Mouse (Mus musculus) embryonic facial prominence, embryonic 12.5 days (tissue): ENCODE results near the gene Faim. TPM values are rescaled to one million over a fixed set of nuclear protein-coding genes. Genes with fewer than 3 reads are reported as not detected.

Experiments
- ATAC-seq: fragments of 200-750 bp; cut with Nextera tagmentation; 2 replicates; pipeline ENCODE4 v1.8.0; 2017; ENCODE audit not compliant: insufficient number of reproducible peaks, insufficient read depth, low FRiP score, low TSS enrichment
- H3K27ac ChIP-seq: fragments of 300-500 bp; sonication (generic); 2 replicates; pipeline ENCODE4 v1.5.1; 2016; ENCODE audit warnings: mild to moderate bottlenecking
- H3K27me3 ChIP-seq: fragments of 300-500 bp; sonication (generic); 2 replicates; pipeline ENCODE4 v1.6.1; 2016; ENCODE audit warnings: mild to moderate bottlenecking, moderate library complexity
- H3K36me3 ChIP-seq: fragments of 300-500 bp; sonication (generic); 2 replicates; pipeline ENCODE4 v1.6.1; 2016; ENCODE audit warnings: mild to moderate bottlenecking
- H3K4me1 ChIP-seq: fragments of 300-500 bp; sonication (generic); 2 replicates; pipeline ENCODE4 v1.6.1; 2016
- H3K4me2 ChIP-seq: fragments of 300-500 bp; sonication (generic); replicated peaks from 2 replicates; pipeline ENCODE4 v1.6.1; 2016; ENCODE audit warnings: mild to moderate bottlenecking, moderate library complexity
- H3K4me3 ChIP-seq: fragments of 300-500 bp; sonication (generic); 2 replicates; pipeline ENCODE4 v1.5.1; 2016; ENCODE audit warnings: mild to moderate bottlenecking
- H3K9ac ChIP-seq: fragments of 300-500 bp; sonication (generic); 2 replicates; pipeline ENCODE4 v1.6.1; 2016; ENCODE audit warnings: mild to moderate bottlenecking, moderate library complexity
- H3K9me3 ChIP-seq: fragments of 300-500 bp; sonication (generic); 2 replicates; pipeline ENCODE4 v1.6.1; 2016; ENCODE audit warnings: mild to moderate bottlenecking, moderate library complexity
- WGBS: fragments of 180-500 bp; shearing (Covaris S2); methylation state at CpG from one replicate; pipeline ENCODE4 v1.1.7; 2016; 5-methylcytosine and 5-hydroxymethylcytosine counted together
- polyA plus RNA-seq: library from polyadenylated mRNA; unstranded; fragments of >200 nt; fragmentation: Nextera tagmentation; extraction: Ambion mirVana; gene quantifications from 2 replicates; pipeline ENCODE4 v1.2.1, GENCODE M21; 2016

Gene Faim
- polyA plus RNA-seq, 1 experiment from 2014 or later = 56.3 TPM

- peaks cover 13% of the 10 kb centered on the region for H3K4me1 ChIP-seq
- no peak overlapping the region for H3K4me2 ChIP-seq
- WGBS = 45% methylated on average over 5 of the region's 5 CpGs
- H3K9me3 ChIP-seq = no peaks in the 10 kb centered on the region
- H3K27ac ChIP-seq = no peak overlapping the region
- no peak overlapping the region for H3K9ac ChIP-seq
- no peak overlapping the region for H3K4me3 ChIP-seq
- H3K36me3 ChIP-seq = no peaks in the 10 kb centered on the region
- peaks cover 51% of the 10 kb centered on the region for H3K27me3 ChIP-seq
- ATAC-seq = no peak
Observed at GRCm38 (mm10) chr9:98976520-98976919, 9.7 kb upstream of the Faim start.

GRCm38 (mm10) chr9:98979431-98980416 lies 6.4 kb upstream of the Faim start:
- ATAC-seq = no peak; the same call in none of the 2 replicates
- WGBS = 6% methylated on average over 29 of the region's 29 CpGs
- H3K4me3 ChIP-seq = peak overlapping the region; percentile 31

GRCm38 (mm10) chr9:98986476-98987096 lies 413 bp downstream of the Faim start:
- Histone ChIP-seq H3K9me3 (no peaks in the 10 kb centered on the region), H3K36me3 (no peaks in the 10 kb centered on the region), H3K4me3 (peak overlapping the region; percentile 70), H3K4me1 (peaks cover 5% of the 10 kb centered on the region; the same call in 1 of the 2 replicates), H3K27ac (no peak overlapping the region), H3K9ac (peak overlapping the region; percentile 73), H3K27me3 (peaks cover 10% of the 10 kb centered on the region; the same call in 1 of the 2 replicates), H3K4me2 (peak overlapping the region; percentile 87)
- ATAC-seq = peak; percentile 58
- under 1% methylated on average over 50 of the region's 50 CpGs for WGBS

More at GRCm38 (mm10) chr9:98979431-98980416, 6.4 kb upstream of the Faim start:
- no peaks in the 10 kb centered on the region for H3K36me3 ChIP-seq
- peaks cover 34% of the 10 kb centered on the region for H3K27me3 ChIP-seq
- H3K4me2 ChIP-seq = peak overlapping the region; percentile 50
- H3K27ac ChIP-seq = no peak overlapping the region
- H3K4me1 ChIP-seq = 0 out of 2 replicates have a peak, but pooled peaks cover 2% of the 10 kb centered on the region
- peak overlapping the region; percentile 36; the same call in 1 of the 2 replicates for H3K9ac ChIP-seq
- no peaks in the 10 kb centered on the region for H3K9me3 ChIP-seq

- Histone ChIP-seq H3K27me3 (peaks cover 10% of the 10 kb centered on the region; the same call in 1 of the 2 replicates), H3K4me1 (peaks cover 5% of the 10 kb centered on the region; the same call in 1 of the 2 replicates), H3K4me3 (peak overlapping the region; percentile 70), H3K9ac (no peak overlapping the region), H3K27ac (no peak overlapping the region), H3K9me3 (no peaks in the 10 kb centered on the region), H3K4me2 (peak overlapping the region; percentile 87), H3K36me3 (no peaks in the 10 kb centered on the region)
- 45% methylated on average over 9 of the region's 9 CpGs for WGBS
- ATAC-seq = no peak
Observed at GRCm38 (mm10) chr9:98987131-98987530, 958 bp downstream of the Faim start.

GRCm38 (mm10) chr9:98994103-98994502 lies 7.9 kb downstream of the Faim start:
- Histone ChIP-seq H3K4me3 (no peak overlapping the region), H3K4me2 (no peak overlapping the region), H3K36me3 (peaks cover 11% of the 10 kb centered on the region), H3K9ac (no peak overlapping the region), H3K9me3 (no peaks in the 10 kb centered on the region), H3K4me1 (no peaks in the 10 kb centered on the region), H3K27me3 (no peaks in the 10 kb centered on the region), H3K27ac (no peak overlapping the region)
- ATAC-seq = no peak
- 89% methylated on average over 4 of the region's 4 CpGs for WGBS

GRCm38 (mm10) chr9:98999881-99000339 lies 13.7 kb downstream of the Faim start:
- no peak overlapping the region for H3K4me2 ChIP-seq
- no peaks in the 10 kb centered on the region for H3K9me3 ChIP-seq
- no peak overlapping the region for H3K9ac ChIP-seq
- no peak for ATAC-seq
- no peak overlapping the region for H3K4me3 ChIP-seq
- no peaks in the 10 kb centered on the region for H3K4me1 ChIP-seq
- peaks cover 32% of the 10 kb centered on the region for H3K36me3 ChIP-seq
- WGBS = 78% methylated on average over 9 of the region's 9 CpGs
- no peaks in the 10 kb centered on the region for H3K27me3 ChIP-seq
- H3K27ac ChIP-seq = no peak overlapping the region

- H3K9me3 ChIP-seq = no peaks in the 10 kb centered on the region
- ATAC-seq = no peak
- WGBS = 91% methylated on average over 6 of the region's 6 CpGs
- no peak overlapping the region for H3K4me3 ChIP-seq
- peaks cover 28% of the 10 kb centered on the region; the same call in 1 of the 2 replicates for H3K36me3 ChIP-seq
- H3K4me2 ChIP-seq = no peak overlapping the region
- no peaks in the 10 kb centered on the region for H3K4me1 ChIP-seq
- no peak overlapping the region for H3K27ac ChIP-seq
- no peak overlapping the region for H3K9ac ChIP-seq
- no peaks in the 10 kb centered on the region for H3K27me3 ChIP-seq
Observed at GRCm38 (mm10) chr9:99001326-99001725, 15.2 kb downstream of the Faim start.

GRCm38 (mm10) chr9:99009069-99009897 lies 23.1 kb downstream of the Faim start:
- Histone ChIP-seq H3K4me3 (no peak overlapping the region), H3K4me2 (no peak overlapping the region), H3K36me3 (0 out of 2 replicates have a peak, but pooled peaks cover 4% of the 10 kb centered on the region), H3K27ac (no peak overlapping the region), H3K4me1 (no peaks in the 10 kb centered on the region), H3K9me3 (no peaks in the 10 kb centered on the region), H3K27me3 (no peaks in the 10 kb centered on the region), H3K9ac (no peak overlapping the region)
- no peak for ATAC-seq
- WGBS = 75% methylated on average over 12 of the region's 12 CpGs

- no peaks in the 10 kb centered on the region for H3K9me3 ChIP-seq
- no peak overlapping the region for H3K4me2 ChIP-seq
- H3K36me3 ChIP-seq = 0 out of 2 replicates have a peak, but pooled peaks cover 4% of the 10 kb centered on the region
- ATAC-seq = no peak
- no peaks in the 10 kb centered on the region for H3K27me3 ChIP-seq
- no peak overlapping the region for H3K27ac ChIP-seq
- no peak overlapping the region for H3K9ac ChIP-seq
- H3K4me1 ChIP-seq = no peaks in the 10 kb centered on the region
- 90% methylated on average over 3 of the region's 3 CpGs for WGBS
- no peak overlapping the region for H3K4me3 ChIP-seq
Observed at GRCm38 (mm10) chr9:99009898-99010199, 23.7 kb downstream of the Faim start.

- Histone ChIP-seq H3K9ac (no peak overlapping the region), H3K4me1 (no peaks in the 10 kb centered on the region), H3K4me3 (no peak overlapping the region), H3K9me3 (no peaks in the 10 kb centered on the region), H3K36me3 (no peaks in the 10 kb centered on the region), H3K4me2 (no peak overlapping the region), H3K27ac (no peak overlapping the region), H3K27me3 (no peaks in the 10 kb centered on the region)
- WGBS = 63% methylated on average over 3 of the region's 3 CpGs
- ATAC-seq = no peak
Observed at GRCm38 (mm10) chr9:99016301-99016700, 30.1 kb downstream of the Faim start.

- H3K4me3 ChIP-seq = no peak overlapping the region
- H3K27ac ChIP-seq = no peak overlapping the region
- H3K4me1 ChIP-seq = no peaks in the 10 kb centered on the region
- H3K27me3 ChIP-seq = no peaks in the 10 kb centered on the region
- no peak for ATAC-seq
- H3K9me3 ChIP-seq = no peaks in the 10 kb centered on the region
- WGBS = 77% methylated on average over 3 of the region's 3 CpGs
- no peak overlapping the region for H3K4me2 ChIP-seq
- no peaks in the 10 kb centered on the region for H3K36me3 ChIP-seq
- H3K9ac ChIP-seq = no peak overlapping the region
Observed at GRCm38 (mm10) chr9:99016759-99017158, 30.6 kb downstream of the Faim start.
